Mouse (Mus musculus) embryonic fibroblast, embryonic 13.5 days (primary cell): ENCODE results near the gene 1700007K13Rik.

Experiments used
- CTCF ChIP-seq: IDR thresholded peaks from 2 replicates; pipeline ENCODE4 v1.5.1; 2011; ENCODE audit warnings: mild to moderate bottlenecking, control low read depth, low read length, moderate library complexity, borderline replicate concordance; ENCODE audit not compliant: insufficient read depth
- POLR2A ChIP-seq: IDR thresholded peaks from 2 replicates; pipeline ENCODE4 v1.6.1; 2011; ENCODE audit warnings: low read depth, mild to moderate bottlenecking, control low read depth, low read length, moderate library complexity

- TF ChIP-seq CTCF (no peak), POLR2A (no peak)
Measured at GRCm38 (mm10) chr2:28427226-28427625, 38.9 kb downstream of the 1700007K13Rik start.
